Mouse (Mus musculus): ENCODE results near the gene Dusp2. TPM values are rescaled to one million over a fixed set of nuclear protein-coding genes. Genes with fewer than 3 reads are reported as not detected.

Gene Dusp2
- total and polyA plus RNA-seq, 3 experiments, result 0.11 TPM; not detected in 2

DNA sequence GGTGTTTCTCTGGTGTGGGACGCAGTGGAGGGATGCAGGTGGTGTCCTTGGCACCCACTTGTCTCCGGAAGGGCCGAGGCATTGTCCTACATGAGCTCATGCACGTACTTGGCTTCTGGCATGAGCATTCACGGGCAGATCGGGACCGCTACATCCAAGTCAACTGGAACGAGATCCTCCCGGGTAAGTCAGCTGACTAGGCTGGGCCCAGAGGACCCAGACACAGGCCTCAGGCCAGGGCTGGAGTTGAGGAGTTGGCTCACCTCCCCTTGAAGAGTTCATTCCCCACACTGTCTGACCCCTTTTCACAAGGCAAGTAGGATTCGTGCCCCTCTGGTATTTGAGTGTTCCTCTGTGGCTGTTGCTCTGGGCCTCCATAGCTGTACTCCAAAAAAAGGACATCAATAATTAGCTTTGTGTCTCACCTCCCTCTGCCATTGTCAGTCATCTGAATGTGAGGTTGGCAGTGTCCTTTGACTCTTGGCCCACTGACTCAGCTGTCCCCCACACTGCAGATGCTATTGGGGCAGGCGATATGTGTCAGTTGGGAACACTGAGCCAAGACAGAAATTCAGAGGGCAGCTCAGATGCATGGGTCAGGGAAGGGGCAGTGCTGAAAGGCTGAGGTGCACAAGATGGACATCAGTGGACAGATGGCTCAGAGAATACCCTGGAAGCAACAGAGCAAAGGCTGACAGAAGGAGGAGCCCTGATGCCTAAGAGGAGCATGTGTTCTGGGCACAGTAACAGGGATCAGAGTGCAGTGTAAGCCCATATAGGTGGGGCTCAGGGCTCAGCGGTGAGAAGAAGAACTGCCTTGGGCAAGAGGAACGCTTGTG, 11.4 kb downstream of the Dusp2 start:
- no peaks in the 10 kb centered on the region for H3K36me3 ChIP-seq (replicated peaks)
- H3K27me3 ChIP-seq (ENCODE audit: insufficient read depth, low read length), result peaks cover 45% of the 10 kb centered on the region
- H3K9me3 ChIP-seq (replicated peaks), result no peaks in the 10 kb centered on the region
- H3K4me1 ChIP-seq (ENCODE audit: insufficient read depth, low read depth, low read length), result no peaks in the 10 kb centered on the region
- TF ChIP-seq CTCF (IDR thresholded peaks at IDR 0.05; ENCODE audit: low read depth, low read length), result no peak
- no peak for TF ChIP-seq POLR2AphosphoS5 (IDR thresholded peaks at IDR 0.05; ENCODE audit: insufficient replicate concordance, low read depth, low read length)
- no peak for TF ChIP-seq TAL1 (conservative IDR thresholded peaks at IDR 0.05; ENCODE audit: low read depth, low read length)
- no peak for TF ChIP-seq GATA1 (IDR thresholded peaks at IDR 0.05; ENCODE audit: borderline replicate concordance, low read length)
- no peak for TF ChIP-seq GATA2 (IDR thresholded peaks at IDR 0.05; ENCODE audit: borderline replicate concordance, low read depth, low read length)
- H3K4me3 ChIP-seq (ENCODE audit: low read depth, low read length), result no peak overlapping the region
- ATAC-seq (ENCODE audit: extremely low read depth, insufficient number of reproducible peaks, low FRiP score, poor library complexity, severe bottlenecking) (no peak), DNase-seq (ENCODE audit: low spot score) (no peak)

- DNase-seq (ENCODE audit: low spot score), result no peak
- no peak overlapping the region for H3K4me3 ChIP-seq (ENCODE audit: low read depth, low read length)
- ATAC-seq (ENCODE audit: extremely low read depth, insufficient number of reproducible peaks, low FRiP score, poor library complexity, severe bottlenecking), result no peak
- TF ChIP-seq GATA2 (IDR thresholded peaks at IDR 0.05; ENCODE audit: borderline replicate concordance, low read depth, low read length) (no peak), POLR2AphosphoS5 (IDR thresholded peaks at IDR 0.05; ENCODE audit: insufficient replicate concordance, low read depth, low read length) (no peak), GATA1 (IDR thresholded peaks at IDR 0.05; ENCODE audit: borderline replicate concordance, low read length) (no peak), TAL1 (conservative IDR thresholded peaks at IDR 0.05; ENCODE audit: low read depth, low read length) (no peak), CTCF (IDR thresholded peaks at IDR 0.05; ENCODE audit: low read depth, low read length) (no peak)
- H3K27me3 ChIP-seq (ENCODE audit: insufficient read depth, low read length), result peaks cover 42% of the 10 kb centered on the region
- no peaks in the 10 kb centered on the region for H3K4me1 ChIP-seq (ENCODE audit: insufficient read depth, low read depth, low read length)
- no peaks in the 10 kb centered on the region for H3K36me3 ChIP-seq (replicated peaks)
- H3K9me3 ChIP-seq (replicated peaks), result no peaks in the 10 kb centered on the region
These were observed 17.9 kb downstream of the Dusp2 start for GRCm38 (mm10) chr2:127353881-127354280.

DNA sequence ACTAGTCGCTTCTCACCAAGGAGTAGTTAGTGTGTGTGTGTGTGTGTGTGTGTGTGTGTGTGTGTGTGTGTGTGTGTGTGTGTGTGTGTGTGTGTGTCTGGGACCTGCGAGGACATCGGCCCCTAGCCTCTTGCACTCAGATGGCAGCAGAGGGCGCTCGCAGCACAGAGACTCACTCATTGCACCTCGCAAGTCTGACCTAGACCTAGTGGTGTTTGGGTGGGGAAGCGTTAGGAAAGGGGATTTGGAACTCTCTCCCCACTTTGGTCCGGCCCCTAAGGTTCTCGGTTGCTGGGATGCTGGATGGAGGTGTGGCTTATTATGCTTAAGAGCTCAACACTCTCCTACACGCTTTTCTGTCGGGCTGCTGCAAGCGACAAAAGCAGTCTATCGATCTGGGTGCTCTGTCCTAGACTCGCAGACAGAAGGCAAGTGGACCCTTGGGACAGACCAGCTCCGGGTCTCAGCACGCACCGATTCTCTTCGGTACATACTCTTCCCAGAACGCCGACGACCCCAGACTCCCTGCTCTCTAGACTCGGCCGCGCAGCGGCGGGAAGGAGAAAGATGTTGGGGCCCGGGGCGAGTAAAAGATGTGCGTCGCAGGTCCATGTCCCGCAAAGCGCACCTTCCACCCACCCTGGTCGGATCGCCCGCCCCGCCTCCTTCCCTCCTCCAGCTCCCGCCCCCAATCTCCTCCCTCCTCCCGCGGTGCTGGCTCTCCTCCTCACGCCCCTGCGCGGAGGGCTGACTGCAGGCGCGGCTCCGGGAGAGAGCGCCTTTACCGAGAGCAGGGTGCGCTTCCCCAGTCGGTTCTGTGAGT, 26.7 kb downstream of the Dusp2 start, which contains the start of gene Adra2b:
Gene Adra2b, plus strand, starts transcription at position 750 of the 823 bp plus-strand sequence.
- TF ChIP-seq GATA1 (IDR thresholded peaks at IDR 0.05; ENCODE audit: borderline replicate concordance, low read length) (no peak), POLR2AphosphoS5 (IDR thresholded peaks at IDR 0.05; ENCODE audit: insufficient replicate concordance, low read depth, low read length) (no peak), GATA2 (IDR thresholded peaks at IDR 0.05; ENCODE audit: borderline replicate concordance, low read depth, low read length) (no peak), CTCF (IDR thresholded peaks at IDR 0.05; ENCODE audit: low read depth, low read length) (0 out of 2 replicates have a peak, but pooled peaks have one; percentile 10), TAL1 (conservative IDR thresholded peaks at IDR 0.05; ENCODE audit: low read depth, low read length) (no peak)
- DNase-seq (ENCODE audit: low spot score) (peak; percentile 51), ATAC-seq (ENCODE audit: extremely low read depth, insufficient number of reproducible peaks, low FRiP score, poor library complexity, severe bottlenecking) (no peak)
- H3K4me3 ChIP-seq (ENCODE audit: low read depth, low read length), result no peak within 1 kb of the TSS
- H3K4me1 ChIP-seq (ENCODE audit: insufficient read depth, low read depth, low read length), result peaks cover 9% of the 10 kb centered on the region
- H3K27me3 ChIP-seq (ENCODE audit: insufficient read depth, low read length), result peaks cover 71% of the 10 kb centered on the region
- no peaks in the 10 kb centered on the region for H3K36me3 ChIP-seq (replicated peaks)
- H3K9me3 ChIP-seq (replicated peaks), result no peaks in the 10 kb centered on the region

DNA sequence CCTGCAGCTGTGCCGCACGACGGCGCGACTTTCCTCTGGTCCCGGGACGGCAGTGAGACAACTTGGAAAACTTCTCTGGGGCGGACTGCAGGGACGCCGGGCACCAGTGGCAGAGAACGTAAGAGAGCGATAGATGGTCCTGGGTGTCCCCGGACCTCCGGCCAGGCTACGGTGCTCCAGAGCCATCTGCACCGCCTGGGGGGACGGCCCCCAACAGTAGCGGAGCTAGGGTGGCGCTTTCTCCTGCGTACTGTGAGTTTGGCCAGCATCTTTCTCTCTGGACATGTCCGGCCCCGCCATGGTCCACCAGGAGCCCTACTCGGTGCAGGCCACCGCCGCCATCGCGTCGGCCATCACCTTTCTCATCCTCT, 27.3 kb downstream of the Dusp2 start:
- Histone ChIP-seq H3K27me3 (ENCODE audit: insufficient read depth, low read length) (peaks cover 68% of the 10 kb centered on the region), H3K9me3 (replicated peaks) (no peaks in the 10 kb centered on the region), H3K4me3 (ENCODE audit: low read depth, low read length) (no peak overlapping the region), H3K36me3 (replicated peaks) (no peaks in the 10 kb centered on the region), H3K4me1 (ENCODE audit: insufficient read depth, low read depth, low read length) (peaks cover 9% of the 10 kb centered on the region)
- DNase-seq (ENCODE audit: low spot score) (no peak), ATAC-seq (ENCODE audit: extremely low read depth, insufficient number of reproducible peaks, low FRiP score, poor library complexity, severe bottlenecking) (no peak)
- TF ChIP-seq GATA1 (IDR thresholded peaks at IDR 0.05; ENCODE audit: borderline replicate concordance, low read length) (no peak), POLR2AphosphoS5 (IDR thresholded peaks at IDR 0.05; ENCODE audit: insufficient replicate concordance, low read depth, low read length) (no peak)

GRCm38 (mm10) chr2:127363696-127364095, 27.7 kb downstream of the Dusp2 start:
- Histone ChIP-seq H3K27me3 (ENCODE audit: insufficient read depth, low read length) (peaks cover 64% of the 10 kb centered on the region), H3K36me3 (replicated peaks) (no peaks in the 10 kb centered on the region), H3K4me1 (ENCODE audit: insufficient read depth, low read depth, low read length) (peaks cover 9% of the 10 kb centered on the region), H3K4me3 (ENCODE audit: low read depth, low read length) (no peak overlapping the region), H3K9me3 (replicated peaks) (no peaks in the 10 kb centered on the region)
- TF ChIP-seq CTCF (IDR thresholded peaks at IDR 0.05; ENCODE audit: low read depth, low read length), result no peak
- TF ChIP-seq GATA2 (IDR thresholded peaks at IDR 0.05; ENCODE audit: borderline replicate concordance, low read depth, low read length), result no peak
- no peak for TF ChIP-seq GATA1 (IDR thresholded peaks at IDR 0.05; ENCODE audit: borderline replicate concordance, low read length)
- no peak for TF ChIP-seq POLR2AphosphoS5 (IDR thresholded peaks at IDR 0.05; ENCODE audit: insufficient replicate concordance, low read depth, low read length)
- TF ChIP-seq TAL1 (conservative IDR thresholded peaks at IDR 0.05; ENCODE audit: low read depth, low read length), result no peak
- DNase-seq (ENCODE audit: low spot score) (no peak), ATAC-seq (ENCODE audit: extremely low read depth, insufficient number of reproducible peaks, low FRiP score, poor library complexity, severe bottlenecking) (no peak)

GRCm38 (mm10) chr2:127364452-127364851, 28.5 kb downstream of the Dusp2 start:
- Histone ChIP-seq H3K9me3 (replicated peaks) (no peaks in the 10 kb centered on the region), H3K27me3 (ENCODE audit: insufficient read depth, low read length) (peaks cover 62% of the 10 kb centered on the region), H3K4me1 (ENCODE audit: insufficient read depth, low read depth, low read length) (peaks cover 9% of the 10 kb centered on the region), H3K36me3 (replicated peaks) (no peaks in the 10 kb centered on the region), H3K4me3 (ENCODE audit: low read depth, low read length) (no peak overlapping the region)
- no peak for ATAC-seq (ENCODE audit: extremely low read depth, insufficient number of reproducible peaks, low FRiP score, poor library complexity, severe bottlenecking)
- no peak for TF ChIP-seq GATA1 (IDR thresholded peaks at IDR 0.05; ENCODE audit: borderline replicate concordance, low read length)
- TF ChIP-seq TAL1 (conservative IDR thresholded peaks at IDR 0.05; ENCODE audit: low read depth, low read length), result no peak
- TF ChIP-seq POLR2AphosphoS5 (IDR thresholded peaks at IDR 0.05; ENCODE audit: insufficient replicate concordance, low read depth, low read length), result no peak
- no peak for TF ChIP-seq CTCF (IDR thresholded peaks at IDR 0.05; ENCODE audit: low read depth, low read length)
- no peak for DNase-seq (ENCODE audit: low spot score)
